Mouse (Mus musculus): ENCODE results near the gene Tbl3.
"Not testable (repeated sequence)": the region's sequence is repeated elsewhere in the genome, so short reads cannot be mapped to it uniquely, and the experiment has no call there.

- not testable (repeated sequence) for TF ChIP-seq NELFE (IDR thresholded peaks at IDR 0.05; ENCODE audit: low read depth, low read length); BHLHE40 (IDR thresholded peaks at IDR 0.05; ENCODE audit: borderline replicate concordance, low read depth, low read length); POLR2AphosphoS5 (IDR thresholded peaks at IDR 0.05; ENCODE audit: borderline replicate concordance, low read depth, low read length); POLR2AphosphoS2 (IDR thresholded peaks at IDR 0.05; ENCODE audit: low read length); JUND (IDR thresholded peaks at IDR 0.05; ENCODE audit: low read depth, low read length); ZC3H11A (IDR thresholded peaks at IDR 0.05; ENCODE audit: low read depth, low read length); CTCF (IDR thresholded peaks at IDR 0.05 in 2 of 3, conservative IDR thresholded peaks at IDR 0.05 in 1 of 3; ENCODE audit: control insufficient read depth in 1 of 3, insufficient read depth in 1 of 3, low read depth in 2 of 3, low read length in 3 of 3, poor library complexity in 1 of 3, severe bottlenecking in 1 of 3); UBTF (IDR thresholded peaks at IDR 0.05; ENCODE audit: borderline replicate concordance, insufficient read depth, low read depth, low read length); TCF12 (IDR thresholded peaks at IDR 0.05; ENCODE audit: low read depth, low read length); EP300 (IDR thresholded peaks at IDR 0.05; ENCODE audit: low read depth in 1 of 2, low read length in 2 of 2); ZKSCAN1 (IDR thresholded peaks at IDR 0.05; ENCODE audit: low read depth, low read length); TAL1 (IDR thresholded peaks at IDR 0.05; ENCODE audit: low read length); POLR2A (IDR thresholded peaks at IDR 0.05; ENCODE audit: control insufficient read depth in 1 of 2, insufficient read depth in 1 of 2, low read depth in 1 of 2, low read length in 2 of 2, poor library complexity in 1 of 2)
- 0 out of 2 replicates have a peak, but pooled peaks have one; percentile 32 for TF ChIP-seq MYC (IDR thresholded peaks at IDR 0.05; ENCODE audit: low read depth, low read length)
These were observed 38.3 kb downstream of the Tbl3 start for GRCm38 (mm10) chr17:24669214-24669544.

All from MEL (cell line).